Mouse (Mus musculus) hindbrain, embryonic 10.5 days (tissue): ENCODE data around the gene Rhbdf2. TPM values are rescaled to one million over a fixed set of nuclear protein-coding genes. Genes with fewer than 3 reads are reported as not detected.
A peak's percentile ranks its signal among the peaks of the same experiment; 100 is the strongest.

Experiments
- DNase-seq: peaks from one replicate; pipeline ENCODE4 v3.0.0-alpha.2; 2017; ENCODE audit warnings: low spot score
- H3K27ac ChIP-seq: fragments of 300-500 bp; sonication (generic); 2 replicates; pipeline ENCODE4 v1.5.1; 2016; ENCODE audit warnings: mild to moderate bottlenecking, moderate library complexity
- H3K27me3 ChIP-seq: fragments of 300-500 bp; sonication (generic); 2 replicates; pipeline ENCODE4 v1.6.1; 2016; ENCODE audit warnings: mild to moderate bottlenecking; ENCODE audit not compliant: poor library complexity, insufficient read depth, severe bottlenecking
- H3K36me3 ChIP-seq: fragments of 300-500 bp; sonication (generic); 2 replicates; pipeline ENCODE4 v1.6.1; 2016; ENCODE audit warnings: mild to moderate bottlenecking, moderate library complexity
- H3K4me1 ChIP-seq: fragments of 300-500 bp; sonication (generic); replicated peaks from 2 replicates; pipeline ENCODE4 v1.6.1; 2016; ENCODE audit warnings: mild to moderate bottlenecking
- H3K4me3 ChIP-seq: fragments of 300-500 bp; sonication (generic); 2 replicates; pipeline ENCODE4 v1.5.1; 2016; ENCODE audit warnings: mild to moderate bottlenecking, moderate library complexity
- H3K9me3 ChIP-seq: fragments of 300-500 bp; sonication (generic); 2 replicates; pipeline ENCODE4 v1.6.1; 2016; ENCODE audit warnings: mild to moderate bottlenecking, moderate library complexity
- WGBS: fragments of 180-500 bp; shearing (Covaris S2); methylation state at CpG from one replicate; pipeline ENCODE4 v1.1.7; 2016; 5-methylcytosine and 5-hydroxymethylcytosine counted together
- polyA plus RNA-seq: library from polyadenylated mRNA; unstranded; fragments of >200 nt; fragmentation: Nextera tagmentation; extraction: Ambion mirVana; gene quantifications from 2 replicates; pipeline ENCODE4 v1.2.1, GENCODE M21; 2016

Gene Rhbdf2
- polyA plus RNA-seq, 1 experiment from 2014 or later: 3.8 TPM

DNA sequence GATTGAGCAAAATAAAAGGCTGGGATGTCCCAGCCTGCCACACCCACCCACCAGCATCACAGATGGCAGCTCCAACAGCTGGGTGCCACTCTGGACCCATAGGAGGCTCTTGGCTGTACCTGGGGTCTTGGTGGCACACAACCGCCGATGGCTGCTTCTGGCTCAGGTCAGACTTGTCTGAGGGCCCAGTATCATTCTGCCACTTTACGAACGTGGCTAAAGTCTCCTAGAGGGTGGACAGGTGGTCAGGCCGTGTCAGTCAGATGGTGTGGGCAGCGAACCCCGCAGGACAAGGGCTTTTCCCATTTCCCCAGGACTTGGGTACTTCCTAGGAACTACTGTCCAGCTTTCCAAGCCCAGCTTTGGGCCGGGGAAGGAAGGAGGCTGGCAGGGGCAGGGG, 25.7 kb downstream of the Rhbdf2 start:
- H3K27me3 ChIP-seq: no peaks in the 10 kb centered on the region
- peaks cover 4% of the 10 kb centered on the region; the same call in 1 of the 2 replicates for H3K4me1 ChIP-seq
- no peaks in the 10 kb centered on the region for H3K9me3 ChIP-seq
- peaks cover 19% of the 10 kb centered on the region; the same call in 1 of the 2 replicates for H3K36me3 ChIP-seq
- WGBS: 89% methylated on average over 8 of the region's 8 CpGs
- H3K4me3 ChIP-seq: no peak overlapping the region
- no peak for DNase-seq
- no peak overlapping the region for H3K27ac ChIP-seq

DNA sequence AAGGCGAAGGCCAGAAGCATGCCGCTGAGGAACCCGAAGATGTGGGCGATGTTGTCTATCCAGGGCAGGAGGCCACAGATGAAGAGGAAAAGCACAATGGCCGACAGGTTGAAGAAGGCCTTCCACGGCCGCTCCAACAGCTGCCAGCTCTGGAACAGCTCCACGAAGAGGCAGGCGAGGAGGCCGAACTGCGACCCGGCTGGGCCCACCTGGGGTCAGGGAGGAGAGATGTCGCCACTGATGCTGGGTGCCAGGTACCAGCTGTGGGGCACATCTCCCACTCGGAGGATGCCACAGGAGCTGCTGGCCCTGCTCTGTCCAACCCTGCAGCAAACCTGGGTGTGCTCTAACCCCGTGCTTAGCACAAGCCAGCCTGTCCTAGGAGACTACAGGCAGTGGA, 27.6 kb downstream of the Rhbdf2 start:
- 92% methylated on average over 15 of the region's 15 CpGs for WGBS
- Histone ChIP-seq H3K36me3 (peaks cover 19% of the 10 kb centered on the region; the same call in 1 of the 2 replicates), H3K9me3 (no peaks in the 10 kb centered on the region), H3K4me3 (no peak overlapping the region), H3K27me3 (no peaks in the 10 kb centered on the region), H3K27ac (no peak overlapping the region), H3K4me1 (peaks cover 2% of the 10 kb centered on the region; the same call in 1 of the 2 replicates)
- DNase-seq: no peak

DNA sequence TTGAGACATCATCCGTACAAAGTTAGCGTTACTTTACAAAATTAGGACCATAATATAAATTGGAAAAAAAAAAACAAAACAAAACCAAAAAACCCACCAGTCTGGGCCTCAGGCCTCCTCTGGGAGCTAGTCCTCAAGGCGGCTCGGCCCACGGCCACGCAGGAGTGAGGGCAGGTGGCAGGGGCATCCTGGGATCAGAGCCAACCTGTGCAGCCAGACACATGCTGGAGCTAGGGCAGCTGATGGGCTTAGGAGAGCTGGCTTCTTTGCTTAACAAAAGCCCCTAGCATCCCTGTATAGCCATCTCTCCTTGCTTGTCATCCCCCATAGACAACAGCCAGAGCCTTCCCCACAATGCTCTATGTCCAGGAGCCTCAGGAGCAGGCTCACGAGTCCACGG, 28.6 kb downstream of the Rhbdf2 start:
- WGBS: 92% methylated on average over 8 of the region's 8 CpGs
- no peak for DNase-seq
- Histone ChIP-seq H3K4me1 (no peaks in the 10 kb centered on the region; the same call in 1 of the 2 replicates), H3K9me3 (no peaks in the 10 kb centered on the region), H3K36me3 (peaks cover 12% of the 10 kb centered on the region; the same call in 1 of the 2 replicates), H3K4me3 (no peak overlapping the region), H3K27me3 (no peaks in the 10 kb centered on the region), H3K27ac (peak overlapping the region; percentile 50; the same call in 1 of the 2 replicates)

DNA sequence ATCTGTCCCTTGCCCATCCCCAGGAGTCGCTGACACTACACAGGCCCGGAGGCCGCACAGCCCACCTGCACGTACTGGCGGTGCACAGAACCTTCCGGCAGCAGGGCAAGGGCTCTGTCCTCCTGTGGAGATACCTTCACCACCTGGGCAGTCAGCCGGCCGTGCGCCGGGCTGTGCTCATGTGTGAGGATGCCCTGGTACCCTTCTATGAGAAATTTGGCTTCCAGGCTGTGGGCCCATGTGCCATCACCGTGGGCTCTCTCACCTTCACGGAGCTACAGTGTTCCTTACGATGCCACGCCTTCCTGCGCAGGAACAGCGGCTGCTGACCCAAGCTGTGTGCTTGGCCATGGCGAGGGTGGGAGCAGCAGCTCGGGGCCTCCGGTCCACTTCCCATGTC, 30.1 kb downstream of the Rhbdf2 start:
- Histone ChIP-seq H3K27ac (no peak overlapping the region), H3K4me3 (no peak overlapping the region)
- WGBS: 89% methylated on average over 19 of the region's 19 CpGs

DNA sequence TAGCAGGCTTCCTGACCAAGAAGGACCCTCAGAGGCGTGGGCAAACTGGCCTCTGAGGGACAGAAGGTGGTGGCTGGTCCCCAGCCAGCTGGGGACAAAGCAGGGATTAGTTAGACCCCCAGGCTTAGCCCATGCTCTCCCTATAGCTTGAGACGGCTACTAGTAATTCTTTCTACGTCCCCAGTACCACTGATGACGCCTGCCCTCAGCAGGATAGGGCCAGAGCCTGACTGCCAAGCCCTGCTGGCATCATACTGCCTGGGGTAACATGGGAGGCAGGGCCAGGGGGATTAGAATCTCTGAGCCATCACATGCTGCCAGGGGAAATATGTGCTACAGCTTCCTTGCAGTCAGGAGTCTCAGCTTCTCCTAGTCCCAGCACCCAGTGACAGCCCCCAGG, 33.5 kb downstream of the Rhbdf2 start:
- H3K4me1 ChIP-seq: peaks cover 14% of the 10 kb centered on the region
- no peak overlapping the region for H3K4me3 ChIP-seq
- H3K36me3 ChIP-seq: 0 out of 2 replicates have a peak, but pooled peaks cover under 1% of the 10 kb centered on the region
- 81% methylated on average over 4 of the region's 4 CpGs for WGBS
- DNase-seq: no peak
- H3K9me3 ChIP-seq: no peaks in the 10 kb centered on the region
- peak overlapping the region; percentile 77; the same call in 1 of the 2 replicates for H3K27ac ChIP-seq
- H3K27me3 ChIP-seq: peaks cover 5% of the 10 kb centered on the region

More for the DNA sequence above, 30.1 kb downstream of the Rhbdf2 start:
- DNase-seq: no peak
- Histone ChIP-seq H3K36me3 (0 out of 2 replicates have a peak, but pooled peaks cover 11% of the 10 kb centered on the region), H3K4me1 (peaks cover 9% of the 10 kb centered on the region), H3K27me3 (no peaks in the 10 kb centered on the region), H3K9me3 (no peaks in the 10 kb centered on the region)

DNA sequence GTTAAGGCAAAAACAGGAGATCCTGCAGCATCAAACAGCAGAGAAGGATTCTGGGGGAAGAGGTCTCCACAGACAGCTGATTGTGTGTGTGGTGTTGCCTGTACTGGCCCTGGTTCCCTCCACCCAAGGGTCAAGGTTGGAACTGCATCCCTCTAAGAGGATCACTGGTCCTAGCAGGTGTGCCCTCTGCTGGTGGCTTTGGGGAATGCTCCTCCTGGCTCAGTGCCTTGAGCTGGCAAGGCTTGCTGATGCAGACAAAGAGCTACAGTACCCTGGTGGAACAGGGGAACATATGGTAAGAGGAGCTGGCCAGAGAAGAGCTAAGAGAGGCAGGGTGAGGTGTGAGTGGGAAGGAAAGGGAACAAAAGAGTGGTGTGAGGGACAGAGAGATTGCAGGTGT, 34.4 kb downstream of the Rhbdf2 start:
- H3K27me3 ChIP-seq: peaks cover 14% of the 10 kb centered on the region
- no peak overlapping the region for H3K4me3 ChIP-seq
- H3K4me1 ChIP-seq: peaks cover 14% of the 10 kb centered on the region
- H3K9me3 ChIP-seq: no peaks in the 10 kb centered on the region
- peak; percentile 94 for DNase-seq
- no peaks in the 10 kb centered on the region for H3K36me3 ChIP-seq
- peak overlapping the region; percentile 77 for H3K27ac ChIP-seq

DNA sequence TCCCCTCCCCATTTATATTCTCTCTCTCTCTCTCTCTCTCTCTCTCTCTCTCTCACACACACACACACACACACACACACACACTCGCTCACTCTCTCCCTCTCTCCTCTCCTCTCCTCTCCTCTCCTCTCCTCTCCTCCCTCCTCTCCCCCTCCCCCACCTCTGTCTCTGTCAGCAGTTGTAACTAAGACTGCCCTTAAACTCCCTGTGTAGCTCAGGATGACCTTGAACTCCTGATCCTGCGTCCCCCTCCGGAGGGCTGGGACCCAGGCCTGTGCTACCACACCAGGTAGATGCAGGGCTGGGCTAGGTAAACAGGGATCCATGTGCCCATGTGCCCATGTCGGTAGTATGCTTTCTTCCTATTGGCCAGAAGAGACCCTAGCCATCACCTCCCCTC, 35.2 kb downstream of the Rhbdf2 start:
- H3K4me3 ChIP-seq: no peak overlapping the region
- H3K9me3 ChIP-seq: no peaks in the 10 kb centered on the region
- no peak for DNase-seq
- WGBS: 84% methylated on average over 4 of the region's 4 CpGs
- H3K4me1 ChIP-seq: peaks cover 21% of the 10 kb centered on the region
- peaks cover 20% of the 10 kb centered on the region for H3K27me3 ChIP-seq
- no peaks in the 10 kb centered on the region for H3K36me3 ChIP-seq
- no peak overlapping the region for H3K27ac ChIP-seq

DNA sequence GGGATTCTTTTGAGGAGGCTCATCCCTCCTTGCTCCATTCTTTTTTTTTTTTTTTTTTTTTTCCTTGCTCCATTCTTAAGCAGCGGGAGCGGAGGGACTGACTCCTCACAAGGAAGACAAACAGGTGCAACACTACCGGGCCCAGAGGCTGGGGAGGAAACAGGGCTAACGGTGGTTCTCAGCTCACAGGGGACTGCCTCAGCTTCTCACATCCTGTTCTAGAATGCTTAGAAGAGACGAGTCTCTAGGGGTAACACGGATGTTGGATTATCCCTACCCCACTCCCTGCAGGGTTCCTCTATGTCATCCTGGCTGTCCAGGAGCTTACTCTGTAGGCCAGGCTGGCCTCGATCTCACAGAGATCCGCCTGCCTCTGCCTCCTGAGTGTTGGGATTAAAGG, 37.2 kb downstream of the Rhbdf2 start:
- 60% methylated on average over 8 of the region's 8 CpGs for WGBS
- Histone ChIP-seq H3K27ac (no peak overlapping the region), H3K27me3 (peaks cover 20% of the 10 kb centered on the region), H3K36me3 (no peaks in the 10 kb centered on the region), H3K4me1 (peaks cover 26% of the 10 kb centered on the region), H3K4me3 (no peak overlapping the region), H3K9me3 (no peaks in the 10 kb centered on the region)
- DNase-seq: no peak

DNA sequence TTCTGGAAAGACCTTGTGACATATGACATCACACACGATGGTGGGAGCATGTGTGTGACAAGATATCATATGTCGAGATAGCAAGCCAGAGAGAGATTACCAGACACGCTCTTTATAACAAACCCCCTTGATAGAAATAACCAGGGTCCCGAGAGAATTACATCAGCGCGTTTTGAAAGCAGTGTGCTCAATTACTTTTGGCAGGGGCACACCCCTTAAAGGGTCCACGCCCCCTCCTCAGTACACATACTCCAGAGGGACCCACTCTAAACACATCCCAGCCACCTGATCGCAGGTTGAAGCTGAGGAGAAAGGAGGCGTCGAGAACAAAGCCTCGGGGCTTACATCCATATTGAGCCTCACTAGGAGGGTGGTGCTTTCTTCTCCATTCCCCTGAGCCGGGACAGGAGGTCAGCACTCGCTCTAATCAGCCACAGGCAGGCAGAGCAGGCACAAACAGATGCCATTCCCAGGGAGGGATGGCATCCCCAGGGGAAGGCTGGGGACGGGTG, 37.7 kb downstream of the Rhbdf2 start:
- Histone ChIP-seq H3K4me1 (peaks cover 26% of the 10 kb centered on the region), H3K9me3 (no peaks in the 10 kb centered on the region), H3K27ac (peak overlapping the region; percentile 29; the same call in 1 of the 2 replicates), H3K27me3 (peaks cover 20% of the 10 kb centered on the region), H3K4me3 (no peak overlapping the region), H3K36me3 (no peaks in the 10 kb centered on the region)
- DNase-seq: no peak
- WGBS: 41% methylated on average over 14 of the region's 14 CpGs

DNA sequence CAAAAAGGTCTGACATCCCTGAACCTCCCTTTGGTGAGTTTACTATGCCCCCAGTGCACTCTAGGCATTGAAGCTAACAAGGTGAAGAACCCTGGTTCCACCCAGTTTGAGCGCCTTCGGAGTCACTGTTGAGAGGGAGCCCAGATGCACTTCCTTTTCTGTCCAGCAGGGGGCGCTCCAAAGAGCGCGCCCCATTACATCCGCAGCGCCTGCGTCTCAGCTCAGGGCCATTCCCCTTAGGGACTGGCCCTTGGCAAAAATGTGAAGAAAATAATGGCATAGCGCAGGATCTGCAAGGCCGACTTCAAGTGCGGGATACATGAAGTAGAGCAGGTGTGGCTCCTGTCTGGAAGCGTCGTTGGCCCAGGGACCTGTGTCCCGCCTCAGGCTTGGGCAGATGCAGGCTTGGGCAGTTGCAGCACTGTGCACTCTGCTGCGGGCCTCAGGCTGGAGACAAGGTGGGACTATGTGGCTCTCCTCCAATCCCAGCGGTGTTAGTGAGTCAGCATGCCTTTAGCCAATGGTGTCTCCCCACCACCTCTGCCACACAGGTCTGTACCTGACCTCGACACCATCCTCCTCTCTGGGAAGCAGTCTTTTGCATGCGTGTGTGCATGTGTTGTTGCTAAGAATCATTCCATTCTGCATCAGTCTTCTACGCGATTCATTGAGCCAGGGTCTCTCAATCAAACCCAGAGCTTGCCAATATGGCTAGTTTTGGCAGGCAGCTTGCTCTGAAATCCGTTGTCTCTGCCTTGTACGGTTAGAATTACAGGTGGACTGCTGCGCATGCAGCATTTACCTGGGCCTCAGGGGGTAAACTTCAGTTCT, 39.8 kb downstream of the Rhbdf2 start:
- Histone ChIP-seq H3K36me3 (no peaks in the 10 kb centered on the region), H3K4me3 (peak overlapping the region; percentile 34), H3K4me1 (peaks cover 17% of the 10 kb centered on the region), H3K27me3 (peaks cover 20% of the 10 kb centered on the region), H3K9me3 (no peaks in the 10 kb centered on the region), H3K27ac (peak overlapping the region; percentile 64; the same call in 1 of the 2 replicates)
- peak; percentile 74 for DNase-seq
- WGBS: 20% methylated on average over 23 of the region's 23 CpGs

DNA sequence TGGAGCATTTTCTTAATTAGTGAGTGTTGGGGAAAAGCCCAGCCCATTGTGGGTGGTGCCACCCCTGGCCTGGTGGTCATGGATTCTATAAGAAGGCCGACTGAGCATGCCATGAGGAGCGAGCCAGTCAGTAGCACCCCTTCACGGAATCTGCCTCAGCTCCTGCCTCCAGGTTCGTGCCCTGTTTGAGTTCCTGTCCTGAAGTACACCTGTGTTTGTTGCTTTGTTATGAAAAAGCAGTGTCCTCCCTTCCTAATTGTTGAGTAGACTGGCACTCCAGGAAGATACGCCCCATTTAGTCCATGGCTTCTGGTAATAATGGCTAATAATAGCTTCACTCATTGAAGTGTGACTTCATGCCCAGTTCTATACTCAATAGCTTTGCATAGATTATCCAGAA, 40.5 kb downstream of the Rhbdf2 start, which contains the start of gene Aanat:
Gene Aanat, plus strand, starts transcription at position 123 of the 400 bp plus-strand sequence.
- DNase-seq: no peak
- WGBS: 59% methylated on average over 5 of the region's 5 CpGs
- peak within 1 kb of the TSS; percentile 34 for H3K4me3 ChIP-seq

DNA sequence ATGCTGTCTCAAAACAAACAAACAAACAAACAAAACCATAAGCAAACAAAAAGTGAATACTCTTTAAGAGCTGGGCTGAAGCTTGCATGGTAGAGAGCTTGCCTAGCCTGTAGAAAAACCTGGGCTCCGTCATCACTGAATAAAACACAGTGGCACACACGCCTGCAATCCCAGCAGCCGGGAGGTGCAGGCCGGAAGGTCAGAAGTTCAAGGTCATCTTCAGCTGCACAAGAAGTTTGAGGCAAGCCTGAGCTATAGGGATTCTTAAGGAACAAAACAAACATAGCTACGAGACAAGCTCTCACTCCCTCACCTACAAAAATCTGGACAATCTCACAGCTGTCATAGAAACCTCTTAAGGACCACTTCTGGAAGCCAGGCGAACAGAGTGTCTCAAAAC, 41.1 kb downstream of the Rhbdf2 start:
- Histone ChIP-seq H3K9me3 (no peaks in the 10 kb centered on the region), H3K27me3 (peaks cover 20% of the 10 kb centered on the region), H3K4me1 (peaks cover 21% of the 10 kb centered on the region), H3K36me3 (no peaks in the 10 kb centered on the region), H3K27ac (no peak overlapping the region), H3K4me3 (no peak overlapping the region)
- 85% methylated on average over 6 of the region's 6 CpGs for WGBS
- no peak for DNase-seq

More for the DNA sequence above, 40.5 kb downstream of the Rhbdf2 start, which contains the start of gene Aanat:
- H3K9me3 ChIP-seq: no peaks in the 10 kb centered on the region
- no peaks in the 10 kb centered on the region for H3K36me3 ChIP-seq
- peak within 1 kb of the TSS; percentile 64; the same call in 1 of the 2 replicates for H3K27ac ChIP-seq
- peaks cover 20% of the 10 kb centered on the region for H3K27me3 ChIP-seq
- H3K4me1 ChIP-seq: peaks cover 20% of the 10 kb centered on the region

DNA sequence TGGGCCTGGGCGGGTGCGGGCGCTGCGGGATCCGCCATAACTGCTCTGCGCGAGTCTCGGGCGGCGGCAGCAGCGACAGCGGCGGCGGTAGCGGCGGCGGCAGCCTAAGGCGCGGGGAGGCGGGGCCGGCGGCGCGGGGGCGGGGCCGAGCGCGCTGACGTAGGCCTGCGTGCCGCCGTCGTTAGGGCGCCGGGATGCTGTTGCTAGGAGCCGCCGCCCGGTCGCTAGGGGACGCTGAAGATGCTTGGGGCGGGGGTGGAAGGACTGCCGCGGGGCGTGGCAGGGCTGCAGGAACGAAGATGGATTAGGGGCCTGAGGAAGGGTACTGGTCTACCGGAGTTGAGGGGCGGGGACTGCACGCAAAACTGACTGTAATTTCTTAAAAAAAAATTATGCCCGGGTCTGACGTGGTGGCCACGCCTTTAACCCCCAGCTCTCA, 45.4 kb downstream of the Rhbdf2 start, which contains the start of gene Ube2o:
Gene Ube2o, minus strand, starts transcription at position 72 of the 439 bp plus-strand sequence.
- peaks cover 5% of the 10 kb centered on the region; the same call in 1 of the 2 replicates for H3K36me3 ChIP-seq
- DNase-seq: peak; percentile 85
- H3K4me3 ChIP-seq: peak within 1 kb of the TSS; percentile 97
- 1% methylated on average over 50 of the region's 51 CpGs for WGBS
- H3K27ac ChIP-seq: peak within 1 kb of the TSS; percentile 95
- H3K4me1 ChIP-seq: peaks cover 45% of the 10 kb centered on the region
- H3K9me3 ChIP-seq: no peaks in the 10 kb centered on the region
- no peaks in the 10 kb centered on the region; the same call in 1 of the 2 replicates for H3K27me3 ChIP-seq
